Mouse (Mus musculus): ENCODE measurements around the gene Cct3.

GRCm38 (mm10) chr3:88363700-88364099 lies 66.8 kb downstream of the Cct3 start:
- TF ChIP-seq CTCF (IDR thresholded peaks at IDR 0.05; ENCODE audit: low read depth, low read length) = no peak
- no peak for TF ChIP-seq POLR2A (IDR thresholded peaks at IDR 0.05; ENCODE audit: borderline replicate concordance, low read depth, low read length)

All from bone marrow macrophage, adult 2 months (primary cell).